Mouse (Mus musculus) C2C12 (cell line): ENCODE data around the gene Thrb.

ENCODE experiments used
- CEBPB ChIP-seq: IDR thresholded peaks from one replicate; pipeline ENCODE4 v1.6.1; 2011; ENCODE audit warnings: low read depth, mild to moderate bottlenecking, control low read depth, moderate library complexity
- CTCF ChIP-seq: IDR thresholded peaks from one replicate; pipeline ENCODE4 v1.5.1; 2011; ENCODE audit not compliant: control insufficient read depth, insufficient read depth, insufficient read length
- FOSL1 ChIP-seq: IDR thresholded peaks from one replicate; pipeline ENCODE4 v1.8.0; 2011; ENCODE audit warnings: mild to moderate bottlenecking, low read length; ENCODE audit not compliant: poor library complexity, insufficient read depth, severe bottlenecking
- MAX ChIP-seq: IDR thresholded peaks from one replicate; pipeline ENCODE4 v1.6.1; 2011; ENCODE audit warnings: mild to moderate bottlenecking, control low read depth
- MYOD1 ChIP-seq: IDR thresholded peaks from one replicate; pipeline ENCODE4 v1.6.1; 2011; ENCODE audit warnings: low read depth; ENCODE audit not compliant: control insufficient read depth, insufficient read length
- MYOG ChIP-seq: IDR thresholded peaks from one replicate; pipeline ENCODE4 v1.6.1; 2011; ENCODE audit not compliant: control insufficient read depth, insufficient read length; ENCODE audit errors: extremely low read depth
- USF1 ChIP-seq: IDR thresholded peaks from one replicate; pipeline ENCODE4 v1.6.1; 2011; ENCODE audit warnings: low read depth, mild to moderate bottlenecking, control low read depth, moderate library complexity

- TF ChIP-seq CTCF (no peak), MYOG (no peak), FOSL1 (no peak), MAX (no peak), USF1 (no peak), CEBPB (no peak), MYOD1 (no peak)
Measured at GRCm38 (mm10) chr14:18020636-18021035, 360.6 kb downstream of the Thrb start.
